Mouse (Mus musculus) lung, postnatal 14 days (tissue): Measurements from ENCODE around the gene Trpm2.
"Not testable (repeated sequence)": the region's sequence is repeated elsewhere in the genome, so short reads cannot be mapped to it uniquely, and the experiment has no call there.

Experiments used
- DNase-seq: peaks from one replicate; pipeline ENCODE4 v3.0.0; 2021

Gene Trpm2

DNA sequence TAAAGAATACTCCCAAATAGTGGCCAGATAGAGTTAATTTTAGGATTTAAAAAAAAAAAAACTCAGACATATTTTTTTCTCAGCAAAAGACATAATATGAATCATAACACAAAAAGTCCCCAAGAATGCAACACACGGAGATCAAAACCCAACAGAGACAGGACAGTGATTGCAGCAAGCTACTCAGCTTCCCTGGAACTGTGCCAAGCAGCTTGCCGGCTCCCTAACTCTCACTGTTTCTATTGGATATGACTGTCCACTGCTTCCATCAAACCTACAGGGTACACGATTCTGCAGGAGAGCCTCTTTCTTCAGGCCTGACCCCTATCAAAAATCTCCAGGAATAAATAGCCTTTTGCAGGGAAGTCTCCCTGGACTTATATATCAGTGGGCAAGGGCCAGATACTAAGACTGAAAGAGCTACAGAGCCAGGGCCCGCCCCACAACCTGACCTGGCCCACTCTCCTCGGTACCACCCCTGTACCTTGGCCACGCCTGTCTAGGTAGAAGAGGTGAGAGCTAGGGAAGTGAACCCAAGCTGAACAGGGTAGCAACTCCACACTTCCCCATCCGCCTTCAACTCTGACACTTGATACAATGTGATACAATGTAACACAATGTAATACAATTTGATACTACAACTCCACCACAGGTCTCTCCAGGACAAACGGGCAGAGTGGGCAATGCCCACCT is 6.2 kb upstream of the Trpm2 start:
- DNase-seq = no peak

GRCm38 (mm10) chr10:77975653-77976052 is 5.3 kb upstream of the Trpm2 start:
- no peak for DNase-seq

GRCm38 (mm10) chr10:77974811-77975210 is 4.4 kb upstream of the Trpm2 start:
- no peak for DNase-seq

DNA sequence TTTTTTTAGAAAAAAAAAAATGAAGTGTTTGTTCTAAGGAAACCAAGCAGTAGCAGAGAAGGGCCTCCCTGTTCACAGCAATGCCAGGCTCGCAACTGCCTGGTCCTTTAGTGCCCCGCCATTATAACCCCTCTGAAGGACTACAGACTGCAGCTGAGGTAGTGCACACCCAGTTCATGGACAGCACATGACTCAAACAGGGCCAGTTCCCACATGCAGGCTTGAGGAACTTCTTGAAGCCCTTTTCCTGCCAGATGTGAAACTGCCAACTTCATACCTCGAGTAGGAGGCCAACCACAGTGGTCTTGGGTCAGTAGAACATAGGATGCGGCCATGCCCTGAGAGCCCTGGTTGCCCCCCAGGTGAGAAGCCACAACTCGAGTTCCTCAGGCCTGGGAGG is 4.0 kb upstream of the Trpm2 start:
- DNase-seq = no peak

DNA sequence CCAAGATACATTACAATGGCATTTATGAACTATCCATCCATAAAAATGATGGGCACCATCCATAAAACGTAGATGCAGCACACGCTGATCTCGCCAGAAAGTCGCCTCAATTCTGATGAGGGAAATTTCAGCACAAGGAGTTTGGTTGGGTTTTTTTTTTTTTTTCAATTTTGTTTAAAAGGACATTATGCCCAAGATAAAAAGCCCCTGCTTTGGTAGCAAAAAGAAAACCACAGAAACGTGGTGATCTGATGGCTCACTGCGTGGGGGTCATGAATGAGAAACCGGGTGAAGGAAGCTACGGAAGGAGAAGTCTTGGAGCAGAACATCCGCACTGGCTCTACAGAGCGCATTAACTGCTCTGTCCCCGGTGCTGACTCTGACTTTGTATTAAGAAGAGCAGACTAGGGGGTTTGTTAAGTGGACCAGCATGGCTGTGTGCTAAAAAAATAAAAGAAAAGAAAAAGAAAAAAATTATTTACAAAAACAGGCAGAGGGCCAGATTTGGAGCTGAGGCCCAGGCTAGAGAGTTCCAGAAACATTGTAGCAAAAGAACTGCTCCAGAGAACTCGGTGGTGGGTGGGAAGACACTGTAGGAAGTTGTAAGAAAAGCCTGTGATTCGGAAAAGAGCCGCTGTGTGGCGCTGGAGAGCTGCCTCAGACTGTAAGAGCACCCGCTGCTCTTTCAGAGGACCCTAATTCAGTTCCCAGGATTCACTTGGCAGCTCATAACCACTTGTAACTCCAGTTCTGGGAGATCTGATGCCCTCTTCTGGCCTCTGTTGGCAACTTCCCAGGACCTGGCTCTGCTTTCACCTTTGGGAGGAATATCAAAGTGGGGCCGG is 1.6 kb upstream of the Trpm2 start:
- DNase-seq = peak; percentile 42

GRCm38 (mm10) chr10:77971191-77971590 is 828 bp upstream of the Trpm2 start:
- DNase-seq = peak; percentile 28

DNA sequence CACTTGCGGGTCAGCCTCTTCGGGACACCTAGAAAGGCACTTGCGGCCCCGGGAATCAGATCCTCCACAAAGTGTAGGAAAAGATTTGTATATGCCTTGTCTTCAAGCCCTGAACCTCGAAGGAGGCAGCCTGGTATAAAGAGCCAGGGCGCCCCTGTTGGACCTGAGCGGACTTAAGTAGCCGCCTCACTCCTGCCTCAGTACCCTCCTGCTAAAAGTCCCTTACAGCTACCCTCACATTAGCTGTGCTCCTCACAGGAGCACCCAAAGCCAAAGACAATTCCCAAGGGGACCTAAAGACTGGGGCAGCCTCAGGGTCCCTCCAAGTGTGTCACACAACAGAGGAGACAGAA is 414 bp downstream of the Trpm2 start:
- DNase-seq = no peak

DNA sequence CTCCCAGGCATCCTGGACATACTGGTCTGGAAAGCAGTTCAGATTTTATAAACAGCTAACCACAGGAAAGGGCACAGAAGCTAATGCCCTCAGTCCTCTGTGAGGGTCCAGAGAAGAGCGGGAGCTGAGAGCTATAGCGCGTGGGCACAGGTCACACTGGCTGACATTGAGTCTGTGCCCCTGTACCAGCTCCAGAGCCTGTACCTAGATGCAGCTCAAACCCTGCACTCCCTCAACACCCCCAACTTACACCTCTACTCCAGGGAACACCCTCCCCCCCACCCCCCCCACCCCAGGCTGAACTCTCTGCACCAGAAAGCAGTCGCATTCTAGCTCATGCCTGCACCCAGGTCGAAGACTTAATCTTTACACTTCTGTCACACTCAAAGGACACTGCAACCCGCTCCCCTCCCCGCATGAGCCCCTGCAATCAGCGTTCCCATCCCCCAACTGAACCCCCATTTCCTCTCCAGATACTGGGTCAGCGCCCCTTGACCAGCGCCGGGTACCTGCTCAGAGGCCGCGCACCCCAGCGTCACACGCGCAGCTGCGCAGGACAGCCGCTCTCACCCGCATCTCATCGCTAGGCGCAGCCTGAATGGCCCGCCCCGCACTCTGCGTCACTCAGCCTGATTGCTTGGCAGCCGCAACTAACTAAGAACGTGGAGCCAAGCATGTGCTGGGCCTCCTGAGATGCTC is 940 bp downstream of the Trpm2 start:
- peak; percentile 29 for DNase-seq

GRCm38 (mm10) chr10:77963971-77964370 is 6.4 kb downstream of the Trpm2 start:
- no peak for DNase-seq

DNA sequence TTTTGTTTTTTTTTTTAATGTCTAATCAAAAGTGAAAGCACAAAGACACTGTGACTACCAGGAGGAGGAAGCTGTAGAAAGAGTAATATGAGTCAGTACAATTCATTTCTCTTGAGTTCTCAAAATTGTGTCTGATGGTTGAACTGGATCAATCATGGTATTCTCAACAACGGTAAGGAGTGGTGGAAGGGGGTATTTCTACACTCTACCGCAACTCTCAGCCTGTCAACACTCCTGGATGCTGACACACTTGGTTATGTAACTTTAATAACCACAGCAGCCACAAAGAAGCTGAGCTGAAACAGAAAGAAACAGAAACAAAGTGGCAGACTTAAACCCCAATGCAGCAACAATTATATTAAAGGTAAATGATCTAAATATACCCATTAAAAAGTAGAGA is 7.6 kb downstream of the Trpm2 start:
- DNase-seq = no peak

DNA sequence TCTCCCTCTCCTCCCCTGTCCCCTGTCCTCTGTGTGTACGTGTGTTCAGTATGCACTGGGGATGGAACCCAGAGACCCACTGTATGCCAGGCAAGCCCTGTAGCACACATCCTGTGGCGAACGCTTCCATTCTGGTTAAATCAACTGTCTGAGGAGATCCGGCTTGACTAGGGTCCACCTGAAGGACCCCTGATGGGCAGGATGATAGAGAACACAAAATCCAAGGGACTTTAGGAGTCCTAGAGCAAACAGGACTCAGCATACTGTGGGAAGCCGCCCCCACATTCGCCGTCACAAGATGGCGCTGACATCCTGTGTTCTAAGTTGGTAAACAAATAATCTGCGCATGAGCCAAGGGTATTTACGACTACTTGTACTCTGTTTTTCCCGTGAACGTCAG is 19.9 kb downstream of the Trpm2 start:
- DNase-seq = not testable (repeated sequence)

DNA sequence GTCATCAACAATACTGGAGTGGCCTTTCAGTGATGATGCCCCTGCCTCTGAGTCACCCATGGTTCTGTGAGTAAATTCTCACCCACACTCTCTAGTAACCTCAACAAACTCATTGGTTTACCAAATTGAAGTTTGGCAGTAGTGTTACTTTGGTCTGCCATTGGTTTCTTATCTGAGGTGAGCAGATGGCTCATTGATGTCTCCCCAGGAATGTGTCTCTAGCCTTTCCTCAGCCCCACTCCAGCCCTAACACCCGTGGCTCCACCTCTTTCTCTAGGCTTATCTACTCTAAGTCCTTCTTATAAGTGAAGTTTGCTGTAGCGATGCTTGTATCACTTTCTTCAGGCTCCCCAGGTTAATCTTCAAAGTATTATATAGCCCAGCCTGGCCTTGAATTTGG is 30.7 kb downstream of the Trpm2 start:
- DNase-seq = no peak

DNA sequence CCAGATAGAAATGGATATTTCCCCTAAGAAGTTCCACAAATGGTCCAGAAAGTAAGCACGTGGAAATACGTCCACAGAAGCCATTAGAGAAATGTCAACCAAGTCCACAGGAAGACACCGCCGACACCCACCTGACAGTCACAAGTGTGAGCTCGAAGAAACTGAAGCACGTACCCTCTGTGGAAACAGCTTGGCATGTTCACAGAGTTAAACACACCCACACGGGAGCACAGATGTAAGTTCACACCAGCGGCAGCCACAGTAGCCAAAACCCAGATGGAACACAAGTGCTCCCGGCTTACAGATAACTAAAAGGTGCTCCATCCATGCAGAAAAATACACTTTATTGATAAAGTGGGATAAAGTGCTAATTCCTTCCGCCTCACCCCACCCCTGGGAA is 43.0 kb downstream of the Trpm2 start:
- no peak for DNase-seq

DNA sequence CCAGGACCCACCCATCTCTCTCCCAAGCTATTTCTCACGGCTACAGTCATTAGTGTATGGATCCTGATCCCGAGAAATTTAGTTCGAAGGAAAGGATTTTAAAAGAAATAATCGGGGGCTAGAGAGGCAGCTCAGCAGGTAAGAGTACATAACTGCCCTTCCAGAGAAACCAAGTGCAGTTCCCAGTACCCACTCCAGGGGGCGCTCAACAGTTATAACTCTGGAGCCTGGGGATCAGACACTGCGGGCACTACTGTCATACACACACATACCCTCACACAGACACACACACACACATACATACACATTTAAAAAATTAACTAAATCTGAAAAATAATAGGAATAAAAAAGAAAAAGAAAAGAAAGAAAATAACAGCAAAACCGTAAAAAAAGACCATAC is 44.2 kb downstream of the Trpm2 start:
- peak; percentile 71 for DNase-seq

- no peak for DNase-seq
These were observed 47.7 kb downstream of the Trpm2 start for GRCm38 (mm10) chr10:77922681-77923080.

DNA sequence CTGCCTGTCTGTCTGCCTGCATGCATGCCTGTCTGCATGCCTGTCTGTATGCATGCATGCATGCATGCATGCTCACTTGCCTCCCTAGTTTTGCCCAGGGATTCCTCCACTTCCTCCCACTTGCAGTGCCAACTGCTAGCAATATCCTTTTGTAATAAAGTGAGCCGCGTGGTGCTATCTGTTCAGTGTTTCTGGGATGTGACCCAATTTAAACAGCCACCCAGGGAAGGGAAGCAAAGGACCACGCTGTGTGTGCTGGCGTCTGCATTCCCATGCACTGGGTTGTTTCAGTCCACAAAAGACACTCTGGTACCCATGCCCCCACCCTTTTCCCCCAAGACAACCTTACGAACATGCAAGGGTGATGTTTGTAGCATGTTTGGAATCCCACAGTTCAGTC is 49.4 kb downstream of the Trpm2 start:
- DNase-seq = no peak

- peak; percentile 83 for DNase-seq
These were observed 53.6 kb downstream of the Trpm2 start for GRCm38 (mm10) chr10:77916636-77917335.

DNA sequence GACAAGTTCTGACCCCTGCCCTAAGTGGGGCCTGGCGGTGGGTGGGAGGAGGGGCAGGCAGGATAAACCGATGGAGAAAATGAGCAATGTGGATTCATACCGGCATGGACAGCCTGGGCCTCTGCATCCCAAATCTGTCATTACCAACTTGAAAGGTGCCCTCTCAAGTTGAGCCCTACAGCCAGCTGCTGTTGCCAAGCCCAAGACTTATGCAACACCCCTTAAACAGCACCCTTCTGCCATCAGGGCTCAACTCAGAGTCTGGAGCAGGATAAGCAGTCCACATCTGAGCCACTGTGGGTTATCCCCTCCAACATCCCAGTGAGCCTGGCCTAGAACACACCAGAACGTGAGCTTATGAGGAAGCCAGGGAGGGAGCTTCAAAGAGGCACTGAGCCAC is 57.1 kb downstream of the Trpm2 start:
- DNase-seq = no peak

DNA sequence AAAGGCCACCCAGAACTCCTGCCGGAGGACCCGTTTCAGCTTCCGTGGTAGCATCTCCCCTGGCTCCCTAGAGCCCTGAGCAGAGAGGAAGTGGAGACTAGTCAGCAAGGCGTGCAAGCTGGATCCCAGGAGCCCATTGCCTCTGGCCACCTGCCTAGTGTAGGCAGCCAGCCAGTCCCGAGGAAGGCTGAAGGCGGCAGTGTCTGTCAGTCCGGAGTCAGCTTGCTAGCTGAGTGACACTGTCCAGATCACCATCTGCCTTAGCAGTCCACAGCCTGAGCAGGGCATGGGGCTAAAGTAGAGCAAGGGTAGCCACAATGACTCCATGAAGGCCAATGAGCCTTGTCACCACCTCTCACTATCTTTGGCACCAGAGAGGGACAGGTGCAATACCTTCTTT is 57.8 kb downstream of the Trpm2 start:
- no peak for DNase-seq

GRCm38 (mm10) chr10:77902894-77903715 is 67.3 kb downstream of the Trpm2 start:
- peak; percentile 25 for DNase-seq

- DNase-seq = peak; percentile 49
These were observed 68.0 kb downstream of the Trpm2 start, which contains the start of gene Lrrc3 for GRCm38 (mm10) chr10:77902211-77902893. TSS of gene Lrrc3 (minus strand) at chr10:77902536.

DNA sequence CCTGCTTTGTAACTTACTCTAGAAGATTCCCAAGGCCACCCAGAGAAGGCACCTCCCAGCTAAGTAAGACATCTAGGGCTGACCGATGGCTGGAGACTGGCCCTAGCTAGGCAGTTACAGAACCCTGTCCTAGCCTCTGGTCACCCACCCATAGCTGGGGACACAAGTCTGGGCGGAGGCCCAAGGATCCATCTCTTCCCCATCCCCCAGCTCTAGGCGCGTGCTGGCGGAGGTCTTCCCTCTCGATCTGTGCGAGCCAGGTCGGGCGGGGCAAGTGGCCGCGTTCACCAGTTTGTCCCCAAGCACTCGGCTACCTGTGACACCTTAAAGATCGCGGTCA is 68.5 kb downstream of the Trpm2 start:
- peak; percentile 16 for DNase-seq
